Mouse (Mus musculus): ENCODE measurements at regions not wholly inside any gene's neighbourhood (a gene's known extent, or its start where the extent isn't known, plus 50 kb on each side); places are given as distances from the start of the nearest gene placed in this dataset.

- DNase-seq (ENCODE audit: inconsistent age in 2 of 2, low spot score in 1 of 2), result no peak
Measured at GRCm38 (mm10) chr2:9780159-9780558, 100.9 kb upstream of the 4930412O13Rik start.

- DNase-seq (ENCODE audit: inconsistent age in 2 of 2, low spot score in 1 of 2), result no peak
Measured at GRCm38 (mm10) chr2:9782698-9783097, 98.4 kb upstream of the 4930412O13Rik start.

GRCm38 (mm10) chr2:9791970-9792369 lies 89.1 kb upstream of the 4930412O13Rik start:
- no peak for DNase-seq (ENCODE audit: inconsistent age in 2 of 2, low spot score in 1 of 2)

GRCm38 (mm10) chr2:9792381-9792780 lies 88.7 kb upstream of the 4930412O13Rik start:
- DNase-seq (ENCODE audit: inconsistent age in 2 of 2, low spot score in 1 of 2), result no peak

- DNase-seq (ENCODE audit: inconsistent age in 2 of 2, low spot score in 1 of 2), result no peak
Measured at GRCm38 (mm10) chr2:9795401-9795800, 85.7 kb upstream of the 4930412O13Rik start.

GRCm38 (mm10) chr2:9801484-9801883 lies 79.6 kb upstream of the 4930412O13Rik start:
- no peak for DNase-seq (ENCODE audit: inconsistent age in 2 of 2, low spot score in 1 of 2)

GRCm38 (mm10) chr2:9804306-9804705 lies 76.7 kb upstream of the 4930412O13Rik start:
- no peak for DNase-seq (ENCODE audit: inconsistent age in 2 of 2, low spot score in 1 of 2)

GRCm38 (mm10) chr2:9805590-9805989 lies 75.5 kb upstream of the 4930412O13Rik start:
- DNase-seq (ENCODE audit: inconsistent age in 2 of 2, low spot score in 1 of 2), result no peak
